Mouse (Mus musculus): Measurements from ENCODE around the gene Scrt2.

Scrt2 gene

GRCm38 (mm10) chr2:152082456-152083285 is 1.3 kb downstream of the Scrt2 start:
- no peak for DNase-seq

DNA sequence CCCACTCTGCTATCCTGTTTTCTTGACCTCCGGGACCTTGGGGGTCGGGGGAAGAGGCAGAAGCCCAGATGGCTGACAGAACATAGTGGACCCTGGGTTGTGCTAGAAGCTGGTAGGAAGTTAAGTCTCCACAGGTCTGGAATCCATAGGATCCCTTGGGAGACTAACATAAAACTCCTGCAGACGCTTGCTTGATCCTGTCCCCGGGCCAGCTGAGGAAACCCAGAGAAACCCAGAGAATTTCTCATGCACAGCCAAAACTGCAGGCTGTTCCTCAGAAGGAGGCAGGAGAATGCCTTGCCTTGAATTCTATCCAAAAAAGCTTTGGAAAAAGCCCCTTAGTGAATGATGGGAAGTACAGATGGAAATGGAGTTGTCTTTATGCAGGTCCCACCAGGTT is 2.1 kb downstream of the Scrt2 start:
- no peak for DNase-seq

DNA sequence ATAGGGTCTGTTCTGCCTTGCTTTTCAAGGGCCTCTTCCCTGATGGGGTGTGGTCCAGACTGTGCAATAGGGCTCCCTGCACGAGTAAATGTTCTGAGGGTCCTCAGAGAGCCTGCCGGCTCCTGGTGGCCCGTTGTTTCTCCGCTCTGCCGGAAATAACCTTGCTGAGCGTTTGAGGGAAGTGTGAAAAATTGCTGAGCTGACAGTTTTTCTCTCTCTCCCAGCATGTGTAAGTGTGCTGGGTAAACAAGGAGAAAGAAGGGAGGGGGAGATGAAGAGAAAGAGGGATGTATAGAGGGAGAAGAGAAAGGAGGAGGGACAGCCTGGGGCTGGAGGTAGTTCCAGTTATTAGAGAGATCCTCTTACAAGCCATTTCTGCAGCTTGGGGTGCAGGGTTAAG is 3.0 kb downstream of the Scrt2 start:
- no peak for DNase-seq

DNA sequence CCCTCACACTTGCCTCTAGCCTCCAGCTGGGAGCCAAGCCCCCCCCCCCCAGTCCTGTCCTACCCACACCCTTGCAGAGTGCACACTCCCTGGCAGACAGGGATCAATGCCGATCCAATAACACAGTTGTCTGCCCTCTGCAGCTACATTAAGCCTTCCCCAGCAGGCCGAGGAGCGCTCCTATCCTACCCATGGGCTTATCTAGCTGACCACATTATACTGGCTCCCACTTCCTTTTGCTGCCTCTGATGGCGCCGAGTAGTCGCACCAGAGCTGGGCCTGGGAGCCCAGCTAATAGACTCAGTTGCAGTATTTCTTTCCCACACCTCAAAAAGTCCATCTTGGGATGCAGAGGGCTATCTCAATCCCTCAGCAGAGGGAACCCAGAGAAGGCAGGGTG is 4.1 kb downstream of the Scrt2 start:
- DNase-seq = no peak

- no peak for DNase-seq
Observed at GRCm38 (mm10) chr2:152086451-152086850, 5.1 kb downstream of the Scrt2 start.

GRCm38 (mm10) chr2:152087111-152087510 is 5.8 kb downstream of the Scrt2 start:
- no peak for DNase-seq

DNA sequence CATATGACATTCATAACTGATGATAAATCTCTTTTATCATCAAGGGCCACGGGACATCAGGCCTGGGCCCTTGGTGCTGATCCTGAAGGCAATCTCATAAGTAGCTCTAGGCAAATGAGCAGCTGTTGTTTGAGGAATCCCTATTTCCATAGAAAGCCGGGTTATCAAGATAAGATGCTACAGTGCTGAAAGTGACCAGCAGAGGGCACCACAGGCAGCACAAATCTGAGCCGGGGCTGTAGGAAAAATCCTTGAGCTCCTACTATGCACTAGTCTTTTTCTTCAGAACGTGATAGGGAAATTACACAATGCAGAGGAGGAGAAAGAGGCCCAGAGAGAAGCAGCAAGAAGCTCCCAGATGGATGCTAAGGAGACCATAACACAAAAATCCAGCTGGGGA is 7.7 kb downstream of the Scrt2 start:
- peak; percentile 60 for DNase-seq

DNA sequence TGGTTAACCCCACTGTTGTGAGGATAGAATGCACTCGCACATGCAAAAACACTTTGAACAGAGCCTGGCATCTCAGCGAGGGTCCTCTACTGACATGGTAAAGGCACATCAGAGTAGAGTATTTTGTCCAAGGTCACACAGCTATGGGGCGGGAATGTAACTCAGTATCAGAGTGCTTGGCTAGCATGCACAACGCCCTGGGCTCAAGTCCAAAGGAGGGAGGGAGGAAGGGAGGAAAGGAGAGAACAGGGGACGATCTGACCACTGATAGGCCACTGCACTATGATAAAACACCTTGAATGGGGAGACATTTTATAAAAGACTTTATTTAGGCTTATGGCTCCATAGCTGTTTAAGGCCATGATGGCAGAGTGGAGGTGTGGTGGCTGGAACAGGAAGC is 8.3 kb downstream of the Scrt2 start:
- DNase-seq = no peak

GRCm38 (mm10) chr2:152090486-152090885 is 9.2 kb downstream of the Scrt2 start:
- no peak for DNase-seq

- no peak for DNase-seq
Observed at GRCm38 (mm10) chr2:152091342-152092056, 10.2 kb downstream of the Scrt2 start.

DNA sequence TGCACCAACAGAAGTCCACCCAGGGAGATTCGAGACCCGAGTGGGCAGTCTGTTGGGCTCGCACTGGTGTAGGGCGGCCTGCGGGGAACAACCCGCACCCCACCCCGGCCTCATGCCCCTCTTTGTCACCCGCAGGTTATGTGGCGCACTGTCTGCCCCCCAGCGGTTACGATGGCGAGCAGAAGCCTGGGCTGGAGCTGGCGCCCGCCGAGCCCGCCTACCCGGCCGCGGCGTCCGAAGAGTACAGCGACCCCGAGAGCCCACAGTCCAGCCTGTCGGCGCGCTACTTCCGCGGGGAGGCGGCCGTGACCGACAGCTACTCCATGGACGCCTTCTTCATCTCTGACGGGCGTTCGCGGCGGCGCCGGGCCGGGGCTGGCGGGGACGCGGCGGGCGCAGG is 11.6 kb downstream of the Scrt2 start:
- DNase-seq = peak; percentile 12

DNA sequence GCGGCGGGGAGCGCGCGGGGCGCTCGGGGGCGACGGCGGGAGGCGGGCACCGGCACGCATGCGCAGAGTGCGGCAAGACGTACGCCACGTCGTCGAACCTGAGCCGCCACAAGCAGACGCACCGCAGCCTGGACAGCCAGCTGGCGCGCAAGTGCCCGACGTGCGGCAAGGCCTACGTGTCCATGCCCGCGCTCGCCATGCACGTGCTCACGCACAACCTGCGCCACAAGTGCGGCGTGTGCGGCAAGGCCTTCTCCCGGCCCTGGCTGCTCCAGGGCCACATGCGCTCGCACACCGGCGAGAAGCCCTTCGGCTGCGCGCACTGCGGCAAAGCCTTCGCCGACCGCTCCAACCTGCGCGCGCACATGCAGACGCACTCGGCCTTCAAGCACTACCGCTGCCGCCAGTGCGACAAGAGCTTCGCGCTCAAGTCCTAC is 12.0 kb downstream of the Scrt2 start:
- peak; percentile 24 for DNase-seq

DNA sequence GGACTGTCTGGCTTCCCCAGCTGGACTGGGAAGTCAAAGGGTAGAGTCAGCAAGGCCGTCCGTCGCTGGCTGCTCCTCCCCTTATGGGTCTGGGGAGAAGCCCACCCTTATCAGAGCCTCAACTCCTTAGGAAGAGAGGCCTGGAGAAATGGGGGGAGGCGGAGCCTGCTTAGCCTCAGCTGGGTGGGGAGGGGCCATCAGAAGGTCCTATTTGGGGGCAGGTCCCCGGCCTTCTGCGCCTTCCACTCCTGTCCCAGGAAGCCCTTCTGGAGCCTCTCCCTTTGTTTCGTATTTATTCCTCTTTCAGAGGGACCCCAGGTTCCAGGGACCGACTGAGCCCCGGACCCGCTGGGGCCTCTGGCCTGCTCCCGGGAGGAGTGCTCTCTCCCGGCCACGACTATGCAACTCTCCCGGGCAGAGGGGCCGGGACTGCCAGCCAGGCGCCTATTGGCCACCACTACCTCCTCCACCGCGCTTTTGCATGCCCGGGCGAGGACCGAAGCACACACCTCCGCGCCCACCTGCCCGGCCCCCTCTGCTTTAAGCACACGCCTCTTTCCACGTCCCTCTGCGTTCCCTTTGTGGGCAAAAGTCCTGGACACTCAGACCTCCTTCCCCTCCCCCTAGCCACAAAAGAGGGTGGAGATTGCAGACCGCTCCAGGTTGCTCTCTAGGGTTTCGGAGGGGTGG is 13.7 kb downstream of the Scrt2 start:
- no peak for DNase-seq

GRCm38 (mm10) chr2:152096922-152097321 is 15.6 kb downstream of the Scrt2 start:
- DNase-seq = no peak

GRCm38 (mm10) chr2:152097916-152098315 is 16.6 kb downstream of the Scrt2 start:
- DNase-seq = no peak

- DNase-seq = no peak
Observed at GRCm38 (mm10) chr2:152099538-152099937, 18.2 kb downstream of the Scrt2 start.

GRCm38 (mm10) chr2:152101761-152102160 is 20.4 kb downstream of the Scrt2 start:
- no peak for DNase-seq

GRCm38 (mm10) chr2:152102369-152102768 is 21.0 kb downstream of the Scrt2 start:
- DNase-seq = no peak

DNA sequence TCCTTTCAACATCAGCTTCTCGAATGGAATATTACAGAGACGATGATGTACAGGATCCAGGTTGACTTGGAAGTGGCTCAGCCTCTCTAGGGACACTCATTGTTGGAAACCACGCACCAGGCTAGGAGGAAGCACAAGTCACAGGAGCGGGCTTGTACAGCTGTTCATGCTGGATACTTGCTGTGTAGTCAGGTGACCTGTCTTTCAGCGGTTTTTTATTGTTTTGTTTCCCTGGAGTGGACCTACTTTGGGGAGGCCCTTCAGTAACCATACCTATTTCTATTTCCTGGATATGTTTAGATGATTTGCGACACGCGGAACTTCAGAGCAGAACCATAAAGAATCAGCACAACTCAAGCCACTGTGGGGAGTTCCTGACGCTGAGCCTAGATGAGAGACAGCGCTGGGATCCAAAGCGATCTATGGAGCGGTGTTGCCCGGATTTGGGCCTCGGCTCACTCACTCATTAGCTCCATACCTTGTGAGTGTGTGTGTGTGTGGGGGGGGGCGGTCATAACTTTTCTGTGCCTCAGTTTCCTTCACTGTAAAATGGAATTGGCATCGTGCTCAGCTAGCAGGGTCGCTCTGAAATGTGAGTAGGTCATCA is 23.5 kb downstream of the Scrt2 start:
- DNase-seq = peak; percentile 35

GRCm38 (mm10) chr2:152105318-152106224 is 24.2 kb downstream of the Scrt2 start, which contains the start of gene Srxn1:
Gene Srxn1, plus strand, starts transcription at chr2:152105516.
- peak; percentile 94 for DNase-seq

DNA sequence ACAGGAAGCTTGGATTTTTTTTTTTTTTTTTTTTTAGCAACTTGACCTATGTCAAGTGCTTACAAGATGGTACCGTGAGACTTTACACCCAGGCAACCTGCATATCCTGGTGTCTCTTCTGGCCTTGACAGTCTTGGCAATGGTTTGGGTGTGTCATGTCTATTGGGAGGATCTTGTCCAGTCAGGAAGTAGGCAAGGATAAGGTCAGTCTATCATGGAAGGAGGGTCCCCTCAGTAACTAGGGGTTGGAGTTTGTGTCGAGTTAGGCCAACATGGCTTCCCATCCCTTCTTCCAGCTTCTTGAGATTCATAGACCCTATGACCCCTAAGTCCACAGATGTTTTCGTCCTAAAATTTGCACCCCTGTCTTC is 24.9 kb downstream of the Scrt2 start:
- DNase-seq = no peak

DNA sequence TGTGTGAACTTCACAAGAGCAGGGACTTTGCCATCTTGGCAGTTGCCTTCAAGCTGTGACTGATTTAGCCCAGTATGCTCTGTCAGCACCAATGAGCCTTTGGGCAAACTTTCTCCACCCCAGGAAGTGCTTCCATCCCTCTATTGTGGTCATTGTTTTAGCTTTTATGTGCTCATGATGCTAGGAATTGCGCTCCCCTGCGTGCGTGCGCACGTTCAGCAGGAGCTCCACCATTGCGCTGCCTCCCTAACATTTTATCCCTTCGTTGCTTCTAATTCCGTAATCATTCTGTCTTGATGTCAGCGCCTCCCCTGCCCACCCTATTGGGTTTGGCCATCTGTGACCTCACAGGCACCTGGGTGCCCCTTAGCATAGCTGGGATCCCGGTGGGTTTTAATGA is 25.3 kb downstream of the Scrt2 start:
- DNase-seq = no peak
